Mouse (Mus musculus) forelimb bud, embryonic 11.5 days (tissue): Measurements from ENCODE around the gene Zfp523.
A peak's percentile ranks its signal among the peaks of the same experiment; 100 is the strongest.

Source experiments
- DNase-seq: peaks from one replicate; pipeline ENCODE4 v3.0.0-alpha.2; 2012; ENCODE audit warnings: low read depth, low spot score

Zfp523 gene

DNA sequence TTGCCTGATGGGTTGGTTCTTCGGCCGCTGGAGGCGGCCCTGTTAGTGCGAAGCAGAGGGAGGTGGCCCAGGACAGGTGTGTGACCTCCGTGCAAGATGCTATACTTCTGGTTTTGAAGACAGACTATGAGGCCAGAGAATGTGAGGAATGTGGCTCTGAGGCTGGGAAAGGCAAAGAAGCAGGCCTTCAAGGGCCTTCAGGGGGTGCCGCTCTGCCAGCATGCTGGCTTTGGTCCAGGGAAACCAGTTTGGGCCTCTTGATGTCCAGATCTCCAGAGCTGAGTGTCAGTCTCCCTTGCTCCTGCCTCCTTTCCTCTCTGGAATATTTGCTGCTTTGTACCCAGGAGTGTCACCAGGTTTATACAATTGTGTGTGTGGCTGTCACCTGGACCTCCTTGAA lies 65.4 kb downstream of the Zfp523 start:
- no peak for DNase-seq

DNA sequence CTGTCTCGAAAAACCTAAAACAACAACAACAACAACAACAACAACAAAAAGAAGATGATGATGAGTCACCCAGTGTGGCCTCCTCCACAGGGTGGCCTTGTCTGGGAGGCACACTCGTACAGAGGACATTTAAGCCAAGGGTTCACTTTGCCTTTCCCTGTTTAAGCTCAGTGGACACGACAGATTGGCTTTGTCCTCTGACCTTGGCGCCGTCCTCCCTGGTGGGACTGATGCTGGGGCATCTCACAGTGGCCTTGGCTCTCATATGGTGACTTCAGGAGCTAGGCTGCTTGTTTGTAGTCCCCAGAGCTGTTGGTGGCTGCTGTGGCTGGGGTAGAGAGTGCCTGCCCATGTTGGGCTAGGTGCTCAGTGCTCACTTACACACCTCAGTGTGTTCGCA lies 67.3 kb downstream of the Zfp523 start:
- no peak for DNase-seq

DNA sequence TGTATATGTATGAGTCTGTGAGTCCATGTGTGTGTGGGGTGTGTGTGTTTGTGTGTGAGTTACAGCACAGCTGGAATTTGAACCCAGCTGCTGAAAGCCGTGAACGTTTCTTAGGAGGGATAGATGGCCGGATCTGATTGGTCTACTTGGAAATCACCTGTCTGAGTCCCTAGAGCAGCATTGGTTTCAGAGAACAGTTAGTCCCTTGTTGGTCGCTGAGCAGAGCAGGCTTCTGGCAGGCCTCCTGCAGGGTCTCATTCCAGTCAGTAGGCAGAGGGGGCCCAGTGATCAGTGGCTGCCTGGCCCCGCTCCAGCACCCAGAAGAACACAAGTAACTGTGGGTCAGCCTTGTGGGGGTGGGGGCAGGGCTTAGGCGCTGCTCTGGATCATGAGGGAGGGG lies 67.8 kb downstream of the Zfp523 start:
- peak; percentile 62 for DNase-seq

DNA sequence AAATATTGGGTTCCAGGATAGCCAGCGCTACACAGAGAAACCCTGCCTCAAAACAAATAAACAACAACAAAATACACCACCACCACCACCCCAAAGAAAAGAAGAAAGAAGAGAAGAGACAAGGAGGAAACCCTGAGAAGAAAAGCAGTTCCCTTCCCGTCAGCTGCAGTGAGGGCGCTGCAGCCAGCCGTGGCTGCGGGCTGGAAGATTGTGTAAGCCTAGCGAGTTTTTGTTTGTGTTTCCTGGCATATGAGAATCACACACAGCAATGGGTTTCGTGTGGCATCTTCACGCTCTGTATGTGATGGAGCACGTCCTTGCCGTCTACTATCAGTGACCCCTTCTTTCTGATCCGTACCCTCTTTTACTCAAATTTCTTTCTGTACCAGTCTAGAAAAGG lies 69.7 kb downstream of the Zfp523 start:
- no peak for DNase-seq

DNA sequence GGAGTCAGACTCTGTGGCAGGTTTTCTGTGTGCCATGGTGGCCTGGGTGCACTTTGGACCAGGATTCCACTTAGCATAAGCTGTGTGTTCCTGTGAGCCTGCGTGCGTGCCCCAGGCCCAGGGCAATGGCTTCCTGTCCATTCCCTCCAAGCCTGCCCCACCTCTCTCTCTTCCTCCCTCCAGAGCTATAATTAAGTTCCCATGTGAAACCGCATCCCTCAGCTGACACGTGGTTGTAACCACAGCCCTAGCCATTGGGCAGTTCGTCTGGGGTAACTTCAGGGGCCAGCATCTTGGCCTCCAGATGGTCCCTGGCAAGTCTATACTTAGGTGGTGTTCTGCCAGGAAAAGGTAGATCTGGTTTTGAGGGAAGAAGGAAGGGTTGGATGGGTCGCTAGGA lies 70.7 kb downstream of the Zfp523 start:
- peak; percentile 58 for DNase-seq

DNA sequence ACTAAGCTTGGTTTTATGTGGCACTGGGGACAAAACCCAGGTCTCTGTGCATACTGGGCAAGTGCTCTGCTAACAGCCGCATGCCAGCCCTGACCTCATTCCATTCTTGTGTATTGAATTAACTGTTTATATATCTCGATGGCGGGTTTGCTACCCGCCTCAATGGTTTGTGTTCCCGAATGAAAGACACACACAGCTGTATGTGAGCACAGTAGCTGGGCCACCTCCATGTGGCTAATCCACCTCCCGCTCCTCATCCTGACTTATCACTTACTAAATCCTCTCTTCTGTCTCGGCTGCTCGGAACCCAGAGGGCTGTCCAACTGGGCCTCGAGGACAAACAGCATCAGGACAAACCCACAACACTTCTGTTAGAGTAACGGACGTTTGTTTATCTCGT lies 72.1 kb downstream of the Zfp523 start:
- DNase-seq: no peak

DNA sequence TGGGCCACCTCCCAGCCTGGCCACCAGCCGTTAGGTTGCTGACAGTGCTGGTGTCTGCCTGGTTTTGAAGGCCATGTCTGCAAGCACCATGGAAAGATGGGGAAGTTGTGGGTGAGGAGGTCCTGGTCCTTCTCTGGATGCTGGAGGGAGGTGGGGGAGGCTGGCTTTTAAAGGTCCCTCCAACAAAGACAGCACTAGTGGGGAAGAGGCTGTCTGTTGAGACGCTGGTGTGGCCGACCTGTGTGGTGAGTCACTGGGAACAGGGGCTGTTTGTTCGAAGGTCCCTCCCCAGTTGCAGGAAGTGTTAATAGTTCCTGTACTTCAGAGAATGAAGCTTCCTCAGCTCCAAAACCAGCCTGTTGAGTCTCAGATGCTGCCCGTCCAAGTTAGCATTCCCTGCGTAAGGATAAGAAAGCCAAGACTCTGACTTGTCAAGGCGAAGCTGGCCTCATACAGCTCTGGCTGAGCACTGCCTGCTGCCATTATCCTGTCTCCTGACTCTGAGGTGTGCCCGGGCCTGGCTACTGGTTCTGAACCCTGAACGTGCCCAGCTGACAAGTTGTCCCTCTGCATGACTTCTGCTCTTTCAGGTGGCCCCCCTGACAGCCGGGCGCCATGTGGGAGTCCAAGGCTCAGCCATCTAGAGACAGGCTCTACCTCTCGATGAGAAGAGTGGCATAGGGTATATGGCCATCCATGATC lies 74.8 kb downstream of the Zfp523 start:
- DNase-seq: no peak

DNA sequence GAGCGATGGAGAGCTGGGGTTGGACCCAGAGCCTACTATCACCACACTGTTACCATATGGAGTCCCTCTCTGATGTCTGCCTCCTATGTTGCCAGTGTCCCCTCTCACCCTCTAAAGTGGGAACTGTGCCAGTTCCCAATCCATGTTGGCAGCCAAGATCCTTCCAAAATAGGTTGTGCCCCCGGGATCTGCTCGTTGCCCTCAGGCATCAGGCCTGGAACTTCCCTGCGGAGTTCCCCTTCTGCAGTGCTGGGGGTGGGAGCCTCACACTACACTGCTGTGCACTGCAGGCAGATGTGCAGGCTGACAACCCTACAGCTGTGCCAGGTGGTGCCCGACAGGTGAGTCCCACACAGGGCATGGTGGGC lies 75.3 kb downstream of the Zfp523 start:
- DNase-seq: no peak

DNA sequence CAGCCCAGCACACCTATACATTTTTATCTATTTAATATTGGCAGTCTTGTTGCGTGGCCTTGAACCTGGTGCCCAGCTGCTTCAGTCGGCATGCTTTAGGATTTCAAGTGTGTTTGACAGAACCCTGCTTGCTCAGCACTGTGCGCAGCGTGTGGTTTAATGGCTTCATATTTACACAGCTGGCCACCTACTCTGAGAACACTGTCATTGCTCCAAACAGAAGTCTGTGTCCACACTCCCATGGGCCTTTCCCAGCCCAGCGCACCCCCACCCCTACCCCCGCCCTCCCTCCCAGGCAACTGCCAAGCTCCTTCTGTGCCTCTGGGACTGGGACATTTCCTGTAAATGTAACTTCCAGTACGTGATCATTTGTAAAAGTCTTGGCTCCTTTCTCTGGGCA lies 76.3 kb downstream of the Zfp523 start:
- DNase-seq: no peak

DNA sequence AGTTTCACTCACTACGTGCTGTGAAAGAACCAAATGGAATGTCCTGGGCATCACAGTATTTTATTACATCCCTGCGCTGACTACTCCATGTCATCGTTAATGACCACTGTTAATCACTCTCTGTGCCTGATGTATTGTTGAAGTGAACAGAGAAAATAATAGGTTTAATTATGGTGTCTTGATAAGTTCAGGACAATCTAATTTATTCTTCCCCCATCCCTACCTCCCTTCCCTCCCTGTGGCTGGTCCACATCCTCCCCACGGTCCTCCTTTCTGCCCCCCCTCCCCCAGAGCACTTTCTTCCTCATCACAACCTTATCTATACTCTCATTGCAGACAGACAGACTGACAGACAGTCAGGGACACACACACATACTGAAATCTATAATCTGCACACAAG lies 77.9 kb downstream of the Zfp523 start:
- DNase-seq: no peak
